Mouse (Mus musculus) A20 (cell line): ENCODE measurements around the gene Fgf12.

Source experiments
- DNase-seq: peaks from one replicate; pipeline ENCODE4 v3.0.0-alpha.2; 2011; ENCODE audit warnings: low read depth, low spot score

Fgf12 gene

DNA sequence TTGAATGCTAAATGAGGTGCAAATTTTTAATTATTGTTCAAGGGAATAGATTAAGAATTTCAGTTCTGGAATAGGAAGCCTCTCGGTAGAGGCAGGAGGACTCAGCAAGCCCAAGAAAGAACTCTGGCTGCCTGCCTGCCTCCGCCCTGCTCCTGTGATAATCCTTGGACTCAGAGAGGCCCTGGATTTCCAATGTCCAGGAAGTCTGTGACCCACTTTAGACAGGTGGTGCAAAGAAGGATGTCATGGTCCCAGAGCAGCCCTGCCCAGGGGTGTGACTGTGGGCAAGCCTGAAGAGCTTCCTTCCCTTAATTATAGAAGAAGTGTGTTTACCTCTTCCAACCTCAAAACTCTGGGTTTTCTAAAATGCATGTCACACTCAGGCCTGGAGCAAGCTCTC is 273.8 kb downstream of the Fgf12 start:
- DNase-seq, result no peak

DNA sequence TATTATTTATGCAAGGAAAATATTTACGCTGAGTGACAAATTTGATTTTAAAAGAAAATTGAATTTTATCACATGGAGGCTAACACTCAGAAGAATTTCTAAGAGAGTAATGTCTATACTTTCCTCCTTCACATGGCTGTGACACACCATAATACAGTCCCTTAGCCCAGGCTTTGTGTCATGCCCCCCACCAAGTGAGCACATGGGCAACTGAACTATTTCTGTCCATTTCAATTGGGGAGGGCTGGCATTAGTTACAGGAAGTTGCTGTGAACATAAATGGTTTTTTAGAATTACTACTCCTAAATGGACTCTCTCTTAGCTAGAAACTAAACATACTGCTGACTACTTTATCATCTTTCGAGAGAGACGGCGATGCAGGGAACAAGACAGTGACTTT is 276.2 kb downstream of the Fgf12 start:
- no peak for DNase-seq

DNA sequence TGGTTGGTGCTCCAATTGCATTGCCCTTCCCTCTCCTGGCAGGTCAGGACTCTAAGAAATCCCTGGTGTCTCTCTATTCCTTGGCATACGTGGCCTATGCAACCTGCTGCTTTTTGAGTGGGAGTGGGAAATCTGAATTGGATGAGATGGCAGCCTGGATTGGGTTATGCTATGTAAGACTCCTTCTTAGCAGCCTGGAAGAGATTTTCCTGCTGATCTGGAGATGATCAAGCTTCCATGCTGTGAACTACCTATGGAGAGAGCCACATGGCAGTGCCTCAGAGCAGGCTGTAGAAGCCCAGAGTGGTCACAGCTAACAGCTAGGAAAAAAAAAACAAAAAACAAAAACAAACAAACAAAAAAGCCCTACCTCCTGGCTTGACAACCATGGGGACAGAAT is 277.3 kb downstream of the Fgf12 start:
- DNase-seq, result no peak

DNA sequence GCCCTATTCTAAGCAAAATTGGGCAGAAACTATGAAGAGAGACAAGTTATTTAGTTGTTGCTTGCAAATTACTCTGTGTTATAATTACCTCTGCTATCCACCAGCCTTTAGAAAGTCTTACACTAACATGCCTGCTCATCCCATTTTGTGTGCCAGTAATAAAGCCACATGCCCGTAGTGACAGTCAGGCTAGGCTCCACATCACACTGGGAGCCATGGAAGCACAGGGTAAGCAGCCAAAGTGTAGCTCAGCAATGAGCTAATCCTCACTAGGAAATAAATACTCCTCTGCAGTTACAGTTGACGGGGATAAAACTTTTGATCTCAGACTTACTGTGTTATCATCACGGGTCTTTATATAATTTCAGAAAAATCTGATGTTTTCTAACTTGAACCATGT is 298.0 kb downstream of the Fgf12 start:
- DNase-seq, result no peak

DNA sequence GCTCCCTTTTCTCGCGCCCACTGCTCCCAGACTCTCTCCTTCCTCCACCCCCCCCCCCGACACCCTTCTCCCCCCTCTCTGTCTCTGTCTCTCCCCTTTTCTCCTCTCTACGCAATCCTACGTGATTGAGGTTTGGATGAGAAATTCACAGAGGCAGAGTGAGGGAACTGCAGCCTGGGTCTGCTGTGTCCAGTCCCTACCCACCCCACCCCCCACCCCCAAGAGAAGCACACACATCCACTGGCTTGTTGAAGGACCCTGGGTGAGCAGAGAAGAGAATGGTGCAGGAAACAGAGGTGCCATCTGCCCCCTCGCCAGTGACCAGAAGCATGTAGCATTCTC is 305.8 kb downstream of the Fgf12 start:
- DNase-seq, result no peak

GRCm38 (mm10) chr16:28446334-28447113 is 306.3 kb downstream of the Fgf12 start:
- DNase-seq, result no peak

DNA sequence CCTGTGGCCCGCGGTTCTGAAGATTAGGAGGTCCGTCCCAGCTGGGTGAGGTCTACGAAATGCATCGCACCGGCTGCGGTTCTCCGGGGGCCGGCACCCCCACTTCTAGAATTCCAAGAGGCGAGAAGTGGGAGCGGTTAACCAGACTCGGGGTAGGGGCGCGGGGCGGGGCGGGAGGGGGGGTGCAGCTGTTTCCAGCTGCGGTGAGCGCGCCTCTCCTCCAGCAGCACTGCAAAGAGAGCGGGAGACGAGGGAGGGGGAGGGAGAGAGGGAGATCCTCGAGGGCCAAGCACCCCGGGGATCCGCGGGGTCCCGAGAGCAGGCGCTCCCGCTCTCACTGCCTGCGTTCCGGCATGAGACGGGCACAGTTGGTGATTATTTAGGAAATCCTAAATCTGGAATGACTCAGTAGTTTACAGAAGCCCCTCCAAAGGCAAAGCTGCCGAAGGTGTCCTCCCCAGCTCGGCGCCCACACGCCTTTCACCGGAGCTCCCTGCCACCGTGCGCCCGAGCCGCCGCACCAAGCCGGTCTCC is 307.0 kb downstream of the Fgf12 start:
- no peak for DNase-seq

DNA sequence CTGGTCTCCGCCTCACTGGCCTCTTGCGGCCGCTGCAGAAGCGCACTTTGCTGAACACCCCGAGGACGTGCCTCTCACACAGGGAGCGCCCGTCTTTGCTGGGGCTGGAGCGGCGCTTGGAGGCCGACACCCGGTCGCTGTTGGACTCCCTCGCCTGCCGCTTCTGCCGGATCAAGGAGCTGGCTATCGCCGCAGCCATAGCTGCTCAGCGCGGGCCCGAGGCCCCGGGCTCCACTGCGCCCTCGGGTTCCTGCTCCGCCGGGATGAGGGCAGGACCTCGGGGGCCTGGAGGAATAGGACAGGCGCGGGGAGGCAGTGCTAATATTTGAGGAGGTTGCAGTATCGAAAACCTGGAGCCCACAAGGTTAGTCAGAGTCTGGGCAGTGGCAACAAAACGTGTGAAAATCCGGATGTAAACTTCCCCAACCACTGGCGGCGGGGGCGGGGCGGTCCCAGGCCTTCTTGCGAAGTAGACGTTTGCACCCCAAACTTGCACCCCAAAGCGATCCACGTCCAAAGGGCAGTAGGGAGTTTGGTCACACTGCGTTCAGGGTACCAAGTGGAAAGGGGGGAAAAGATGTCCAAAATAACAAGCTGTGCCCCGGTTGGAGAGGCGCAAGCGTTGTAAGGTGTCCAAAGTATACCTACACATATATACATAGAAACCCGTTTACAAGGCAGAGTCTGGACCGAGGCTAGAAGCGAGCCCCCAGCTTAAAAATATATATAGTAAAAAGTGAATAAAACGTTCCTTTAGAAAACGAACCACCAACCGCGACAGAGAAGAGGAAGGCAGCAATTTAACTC is 307.7 kb downstream of the Fgf12 start:
- no peak for DNase-seq

- DNase-seq, result no peak
Measured at GRCm38 (mm10) chr16:28421617-28422016, 331.3 kb downstream of the Fgf12 start.

- no peak for DNase-seq
Measured at GRCm38 (mm10) chr16:28419693-28420299, 333.1 kb downstream of the Fgf12 start.

GRCm38 (mm10) chr16:28411210-28411817 is 341.6 kb downstream of the Fgf12 start:
- no peak for DNase-seq

DNA sequence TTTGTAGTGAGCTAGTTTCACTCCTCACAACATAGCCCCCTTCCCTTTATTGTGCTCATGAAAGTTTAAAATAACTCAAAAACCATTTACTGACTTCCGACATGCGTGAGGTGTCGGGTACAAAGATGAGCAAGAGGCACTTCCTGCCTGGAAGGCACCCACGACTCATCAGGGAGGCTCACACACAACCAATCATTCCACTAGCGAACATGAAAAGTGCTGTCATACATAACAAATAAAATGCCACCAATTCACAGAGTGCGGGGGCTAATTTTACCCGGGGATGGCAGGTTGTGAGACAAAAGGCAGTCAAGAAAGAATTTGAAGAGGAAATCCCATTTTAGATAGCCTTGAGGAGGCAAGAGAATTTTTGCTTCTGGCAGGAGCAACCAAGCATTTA is 344.6 kb downstream of the Fgf12 start:
- DNase-seq, result no peak

DNA sequence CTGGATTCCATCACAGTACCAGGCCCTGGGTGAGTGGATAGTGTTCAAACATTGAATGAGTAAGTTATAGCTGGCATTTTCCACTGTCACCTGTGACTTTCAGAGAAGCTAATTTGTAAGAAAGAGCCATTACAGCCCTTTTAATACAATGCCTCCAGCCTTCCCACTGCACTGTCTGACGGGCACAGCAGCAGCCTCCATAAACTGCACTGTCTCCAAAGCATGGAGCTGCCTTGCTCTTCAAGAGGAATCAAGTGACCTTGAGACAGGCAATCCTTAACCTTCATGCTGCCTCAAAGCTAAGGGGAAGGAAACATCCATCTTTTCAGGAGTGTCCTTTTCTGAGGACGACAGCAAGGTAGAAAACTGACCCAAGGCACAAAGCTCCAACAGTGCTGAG is 345.0 kb downstream of the Fgf12 start:
- no peak for DNase-seq

- no peak for DNase-seq
Measured at GRCm38 (mm10) chr16:28404156-28404555, 348.7 kb downstream of the Fgf12 start.

- no peak for DNase-seq
Measured at GRCm38 (mm10) chr16:28402701-28403100, 350.2 kb downstream of the Fgf12 start.

GRCm38 (mm10) chr16:28391283-28391682 is 361.6 kb downstream of the Fgf12 start:
- no peak for DNase-seq

- DNase-seq, result no peak
Measured at GRCm38 (mm10) chr16:28389114-28389513, 363.8 kb downstream of the Fgf12 start.

- DNase-seq, result no peak
Measured at GRCm38 (mm10) chr16:28374790-28375189, 378.1 kb downstream of the Fgf12 start.

- DNase-seq, result no peak
Measured at GRCm38 (mm10) chr16:28373311-28373710, 379.6 kb downstream of the Fgf12 start.

GRCm38 (mm10) chr16:28350624-28351023 is 402.2 kb downstream of the Fgf12 start:
- no peak for DNase-seq

DNA sequence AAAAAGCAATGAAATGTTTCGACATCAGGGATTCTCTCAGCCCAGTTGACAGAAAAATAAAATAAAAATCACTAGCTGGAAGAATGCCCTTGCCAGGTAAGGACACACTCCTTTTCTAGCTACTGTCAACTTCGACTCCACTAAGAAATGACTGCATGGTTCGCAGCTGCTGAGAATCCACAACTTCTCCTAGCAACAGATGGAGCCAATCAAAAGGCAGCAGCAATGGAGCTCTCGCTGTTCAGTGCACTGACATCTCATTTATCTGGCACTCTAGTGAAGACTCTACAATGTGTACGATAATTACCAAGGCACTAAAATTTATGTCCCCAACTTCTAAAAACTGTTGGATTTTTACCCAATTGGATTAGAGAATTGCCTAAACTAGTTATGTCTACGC is 407.5 kb downstream of the Fgf12 start:
- DNase-seq, result no peak

- no peak for DNase-seq
Measured at GRCm38 (mm10) chr16:28337930-28338329, 414.9 kb downstream of the Fgf12 start.
